ENCODE assay signal across 18 mouse cellular contexts in genomic region chr1:167885776-167886175, GRCm38 (mm10).
"Had no signal": no experiment of that assay in that cellular context is flagged by ENCODE, and none has a peak within 500 bp of the region (broad histone marks: within the 10 kb centered on the region; RNA-seq: fewer than 3 reads in every experiment).

No protein-coding gene starts in this region.

- H3K9me3 ChIP-seq: midbrain, embryonic 10.5 days; midbrain, embryonic 13.5 days; midbrain, embryonic 15.5 days; neural tube, embryonic 13.5 days; neural tube, embryonic 15.5 days had no signal

- ATAC-seq: midbrain, embryonic 13.5 days; midbrain, embryonic 15.5 days had no signal

- H3K36me3 ChIP-seq: midbrain, embryonic 10.5 days; midbrain, embryonic 13.5 days; midbrain, embryonic 15.5 days; neural tube, embryonic 13.5 days; neural tube, embryonic 15.5 days had no signal

- H3K27me3 ChIP-seq: midbrain, embryonic 15.5 days had no signal

- DNase-seq: lung, adult 18-20 months; lung, embryonic 14.5 days; lung, postnatal 10 days; lung, postnatal 4 days; retina, postnatal 1 day; right cerebral cortex, adult 18-20 months; right cerebral cortex, postnatal 25 days; right cerebral cortex, postnatal 4 days; spleen, adult 18-20 months; thymus, adult 2 months; thymus, postnatal 25 days; thymus, postnatal 4 days had no signal

- H3K4me3 ChIP-seq: midbrain, embryonic 10.5 days; midbrain, embryonic 13.5 days; midbrain, embryonic 15.5 days; myocyte; neural tube, embryonic 13.5 days; neural tube, embryonic 15.5 days had no signal

- H3K27ac ChIP-seq: midbrain, embryonic 10.5 days; midbrain, embryonic 13.5 days; midbrain, embryonic 15.5 days; neural tube, embryonic 13.5 days; neural tube, embryonic 15.5 days had no signal
